Mouse (Mus musculus): Measurements from ENCODE around the gene Majin. TPM values are rescaled to one million over a fixed set of nuclear protein-coding genes. Genes with fewer than 3 reads are reported as not detected.

Gene Majin
- total RNA-seq, 2 experiments from 2014 or later: not detected

DNA sequence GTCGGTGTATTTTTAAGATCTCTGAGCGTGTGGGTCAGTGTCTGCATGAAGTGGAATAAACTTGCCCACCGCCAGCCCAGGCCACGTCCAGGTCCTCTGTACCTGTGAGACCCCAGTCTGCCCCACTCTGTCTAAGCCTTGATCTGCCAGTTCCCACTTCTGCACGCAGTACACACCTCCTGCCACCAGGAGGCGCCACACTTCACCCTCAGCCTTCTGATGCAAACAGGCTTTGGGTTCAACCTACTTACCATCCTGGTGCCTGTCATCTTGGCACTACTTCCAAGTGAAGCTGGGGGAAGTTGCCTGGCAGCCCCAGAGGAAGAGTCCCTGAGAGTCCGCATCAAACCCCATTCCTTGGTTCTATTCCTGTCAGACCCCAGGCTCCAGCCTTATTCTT, 78.0 kb downstream of the Majin start:
- peak in 1 of 2 experiments; percentile 73 for DNase-seq (ENCODE audit: low spot score in 2 of 2)

DNA sequence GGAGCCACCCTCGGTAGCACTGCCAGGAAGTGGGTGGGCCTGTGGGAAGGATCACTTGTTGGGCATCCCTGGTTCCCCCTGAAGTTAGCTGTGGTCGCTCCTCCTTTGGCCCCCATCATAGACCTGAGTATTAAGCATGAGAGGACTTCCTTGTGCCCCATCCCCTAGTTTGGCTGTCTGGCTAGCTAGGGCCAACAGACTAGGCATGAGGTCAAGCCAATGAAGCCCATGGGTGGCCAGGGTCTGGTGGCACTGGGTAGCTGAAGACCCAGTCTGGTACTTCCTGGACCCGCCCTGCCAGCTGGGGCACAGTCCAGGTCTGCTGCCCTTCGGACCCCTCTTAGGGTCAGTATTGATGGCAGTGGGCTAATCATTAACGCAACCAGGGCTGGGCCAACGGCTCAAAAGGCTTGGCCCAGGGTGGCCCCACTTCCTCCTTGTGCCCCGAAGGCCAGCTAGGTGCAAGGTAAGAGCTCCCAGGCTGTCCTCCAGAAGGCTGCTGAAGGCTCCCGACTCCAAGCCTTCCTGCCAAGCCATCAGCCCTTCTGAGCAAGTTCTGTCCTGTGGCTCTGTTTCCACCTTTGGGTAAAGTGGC, 78.7 kb downstream of the Majin start:
- DNase-seq (ENCODE audit: low spot score in 2 of 2): no peak

DNA sequence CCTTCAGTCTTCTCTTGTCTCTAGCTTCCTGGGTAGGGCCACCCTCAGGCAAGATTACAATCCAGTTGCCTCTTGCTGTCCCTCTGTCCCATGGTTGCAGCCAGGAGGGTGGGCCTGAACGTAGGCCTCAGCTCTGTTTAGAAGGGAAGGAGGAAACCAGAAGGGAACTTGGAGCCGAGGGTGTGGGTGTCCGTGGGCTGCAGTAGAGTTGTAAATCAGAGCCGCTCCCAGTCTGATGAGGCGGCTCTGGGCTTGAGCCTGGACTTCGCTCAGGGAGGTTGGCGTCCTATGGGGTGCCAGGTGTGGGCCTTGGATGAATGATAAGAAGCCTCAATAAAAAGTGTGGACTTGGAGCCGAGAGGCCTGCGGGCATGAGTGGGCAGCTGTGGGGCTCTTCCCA, 80.0 kb downstream of the Majin start:
- no peak for DNase-seq (ENCODE audit: low spot score in 2 of 2)

GRCm38 (mm10) chr19:6264945-6265344, 80.8 kb downstream of the Majin start:
- DNase-seq (ENCODE audit: low spot score in 2 of 2): no peak

- DNase-seq (ENCODE audit: low spot score in 2 of 2): no peak
Measured at GRCm38 (mm10) chr19:6265727-6266182, 81.6 kb downstream of the Majin start.

DNA sequence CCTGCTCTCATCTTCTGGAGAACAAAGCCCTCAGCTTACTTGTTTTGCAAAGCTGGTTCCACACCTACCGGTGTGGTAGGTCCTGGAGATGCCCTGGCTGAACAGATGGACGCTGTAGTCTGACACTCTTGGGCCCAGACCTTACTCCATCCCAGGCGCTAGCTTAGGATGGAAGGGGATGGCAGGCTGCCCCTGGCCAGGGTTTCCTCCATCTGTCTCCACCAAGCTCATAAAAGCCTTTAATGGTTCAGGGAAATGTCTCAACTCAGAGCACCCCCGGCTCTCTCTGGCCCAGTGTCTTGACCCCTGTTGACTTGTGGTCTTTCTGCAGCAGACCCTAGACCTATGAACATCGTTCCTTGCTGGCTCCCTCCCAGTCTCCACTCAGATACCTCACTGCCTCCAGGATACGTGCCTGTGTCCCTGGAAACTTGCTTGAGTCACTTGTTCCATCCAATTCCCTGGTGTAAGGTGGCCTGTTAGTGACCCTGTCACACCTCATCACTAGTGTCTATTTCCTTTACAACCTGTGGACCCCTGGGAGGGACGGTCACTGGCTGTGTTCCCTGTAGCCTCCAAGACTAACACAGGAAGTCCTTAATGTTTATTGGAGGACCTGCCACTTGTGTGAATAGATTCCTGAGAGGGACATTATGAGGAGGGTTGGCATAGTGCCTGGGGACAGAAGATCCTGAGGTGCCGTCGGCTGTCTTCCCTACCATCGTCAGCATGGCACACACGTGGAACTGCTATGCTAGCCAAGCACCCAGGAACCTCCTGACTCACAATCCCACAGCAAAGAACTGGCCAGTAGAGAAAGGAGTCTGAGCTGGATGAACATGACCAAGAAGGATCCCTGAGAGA, 83.3 kb downstream of the Majin start:
- no peak for DNase-seq (ENCODE audit: low spot score in 2 of 2)

- DNase-seq (ENCODE audit: low spot score in 2 of 2): peak; percentile 59 to 89
Measured at GRCm38 (mm10) chr19:6268170-6268528, 84.0 kb downstream of the Majin start.

DNA sequence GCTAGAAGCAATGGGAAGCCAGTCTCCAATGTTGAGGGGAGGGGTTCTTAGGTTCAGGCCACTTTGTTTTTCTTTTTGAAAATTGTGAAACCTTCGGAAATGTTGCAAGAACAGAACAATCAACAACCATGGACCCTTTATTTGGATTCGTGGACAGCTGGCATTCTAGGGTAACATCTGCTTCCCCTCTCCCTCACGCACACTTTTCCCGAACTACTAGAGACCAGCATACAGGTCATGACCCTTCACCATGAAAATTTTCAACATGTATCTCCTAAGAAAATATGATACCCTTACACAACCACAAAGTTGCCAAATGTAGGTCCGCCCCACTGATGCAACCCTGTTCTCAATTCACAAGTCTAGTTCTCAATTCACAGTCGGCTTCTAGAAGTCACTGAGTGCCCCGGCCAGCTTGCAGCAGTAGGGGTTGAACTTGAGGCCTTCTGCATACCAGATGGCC, 84.5 kb downstream of the Majin start:
- DNase-seq (ENCODE audit: low spot score in 2 of 2): no peak

DNA sequence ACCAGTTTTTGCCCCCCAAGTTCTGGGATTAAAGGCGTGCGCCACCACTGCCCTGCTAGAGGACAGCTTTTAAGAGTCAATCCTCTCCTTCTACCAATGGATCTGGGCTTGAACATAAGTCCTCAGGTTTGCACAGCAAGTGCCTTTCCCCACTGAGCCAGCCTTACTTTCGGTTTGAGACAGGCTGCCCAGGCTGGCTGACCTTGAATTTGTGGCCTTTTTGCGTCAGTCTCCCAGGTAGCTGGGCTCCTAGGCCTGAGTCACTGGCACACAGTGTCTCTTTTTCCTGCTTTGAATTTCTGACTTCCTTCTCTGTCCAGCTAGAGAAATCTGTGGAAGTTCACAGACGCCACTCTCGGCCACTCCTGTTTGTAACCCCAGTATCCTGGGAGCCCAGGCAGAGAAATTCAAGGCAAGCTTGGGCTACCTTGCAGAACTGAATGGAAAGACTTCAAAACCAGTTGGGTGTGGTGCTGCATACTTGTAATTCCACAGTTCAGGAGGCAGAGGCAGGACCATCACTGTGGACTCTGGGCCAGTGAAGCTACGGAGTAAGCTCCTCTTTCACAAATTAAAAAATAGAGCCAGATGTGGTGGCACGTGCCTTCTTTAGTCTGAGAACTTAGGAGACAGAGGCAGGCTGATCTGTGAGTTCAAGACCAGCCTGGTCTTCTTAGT, 85.7 kb downstream of the Majin start:
- no peak for DNase-seq (ENCODE audit: low spot score in 2 of 2)

- no peak for DNase-seq (ENCODE audit: low spot score in 2 of 2)
Measured at GRCm38 (mm10) chr19:6270661-6271060, 86.5 kb downstream of the Majin start.

- no peak for DNase-seq (ENCODE audit: low spot score in 2 of 2)
Measured at GRCm38 (mm10) chr19:6271206-6271605, 87.0 kb downstream of the Majin start.

GRCm38 (mm10) chr19:6272053-6272452, 87.9 kb downstream of the Majin start:
- DNase-seq (ENCODE audit: low spot score in 2 of 2): no peak

GRCm38 (mm10) chr19:6272738-6273137, 88.5 kb downstream of the Majin start:
- peak in 1 of 2 experiments; percentile 77 for DNase-seq (ENCODE audit: low spot score in 2 of 2)

GRCm38 (mm10) chr19:6273592-6273991, 89.4 kb downstream of the Majin start:
- no peak for DNase-seq (ENCODE audit: low spot score in 2 of 2)

Small RNA genes within 50 kb of the gene (microRNA-seq; reads per million reads assigned to microRNA genes)
- 16.8 to 22.2 reads per million in 2 experiments for gene Mir192
- 27.4 to 46.6 reads per million in 2 experiments for gene Mir194-2

Other genes starting within 250 kb of the Majin start
- 1 to 10 TPM; 5.0 to 5.9 TPM for gene Pola2, start 220.2 kb upstream of the Majin start, total RNA-seq (2021)
- gene Slc22a20, start 198.2 kb upstream of the Majin start, total RNA-seq (2021): not detected
- 10 to 100 TPM; 23.2 to 24.8 TPM for gene Capn1, start 168.5 kb upstream of the Majin start, total RNA-seq (2021)
- gene Syvn1, start 137.8 kb upstream of the Majin start, total RNA-seq (2021): 10 to 100 TPM; 43.4 to 44.5 TPM
- gene Mrpl49, start 126.6 kb upstream of the Majin start, total RNA-seq (2021): 10 to 100 TPM; 48.0 to 52.0 TPM
- gene Fau, start 126.5 kb upstream of the Majin start, total RNA-seq (2021): 100 to 1,000 TPM; 769 to 789 TPM
- 10 to 100 TPM; 34.6 to 36.2 TPM for gene Znhit2, start 123.2 kb upstream of the Majin start, total RNA-seq (2021)
- 10 to 100 TPM; 22.4 to 24.4 TPM for gene Tm7sf2, start 116.0 kb upstream of the Majin start, total RNA-seq (2021)
- 10 to 100 TPM; 93.7 to 94.4 TPM for gene Vps51, start 107.2 kb upstream of the Majin start, total RNA-seq (2021)
- gene Tmem262, start 104.4 kb upstream of the Majin start, total RNA-seq (2021): not detected
- gene Gm28374, start 102.1 kb upstream of the Majin start, total RNA-seq (2021): 1 to 10 TPM in 1 of 2 experiments, under 1 TPM in 1; 0.91 to 1.3 TPM
- gene Zfpl1, start 99.4 kb upstream of the Majin start, total RNA-seq (2021): 10 to 100 TPM; 36.6 to 42.0 TPM
- gene Cdca5, start 99.4 kb upstream of the Majin start, total RNA-seq (2021): not detected
- not detected for gene AC131692.1, start 90.0 kb upstream of the Majin start, total RNA-seq (2021)
- under 1 TPM in 1 of 2 experiments, not detected in 1; 0.12 TPM for gene Naaladl1, start 78.6 kb upstream of the Majin start, total RNA-seq (2021)
- gene Sac3d1, start 65.7 kb upstream of the Majin start, total RNA-seq (2021): 10 to 100 TPM; 15.5 to 15.6 TPM
- gene Snx15, start 56.1 kb upstream of the Majin start, total RNA-seq (2021): 10 to 100 TPM; 37.6 to 45.1 TPM
- under 1 TPM; 0.59 to 0.89 TPM for gene Batf2, start 43.4 kb upstream of the Majin start, total RNA-seq (2021)
- gene Arl2, start 42.8 kb upstream of the Majin start, total RNA-seq (2021): 10 to 100 TPM; 83.2 to 84.8 TPM
- not detected for gene Gpha2, start 42.0 kb downstream of the Majin start, total RNA-seq (2021)
- 100 to 1,000 TPM; 133 TPM for gene Ppp2r5b, start 51.5 kb downstream of the Majin start, total RNA-seq (2021)
- 10 to 100 TPM; 34.0 to 34.2 TPM for gene Atg2a, start 57.3 kb downstream of the Majin start, total RNA-seq (2021)
- gene Ehd1, start 92.3 kb downstream of the Majin start, total RNA-seq (2021): 10 to 100 TPM; 86.6 to 88.0 TPM
- 1 to 10 TPM; 4.8 to 5.6 TPM for gene Cdc42bpg, start 122.1 kb downstream of the Majin start, total RNA-seq (2021)
- gene Men1, start 150.6 kb downstream of the Majin start, total RNA-seq (2021): 10 to 100 TPM; 63.0 to 71.3 TPM
- 10 to 100 TPM; 82.2 to 89.6 TPM for gene Map4k2, start 156.7 kb downstream of the Majin start, total RNA-seq (2021)
- 100 to 1,000 TPM; 196 to 207 TPM for gene Sf1, start 179.3 kb downstream of the Majin start, total RNA-seq (2021)
- 10 to 100 TPM; 26.4 to 27.2 TPM for gene Pygm, start 200.0 kb downstream of the Majin start, total RNA-seq (2021)
- gene Rasgrp2, start 215.0 kb downstream of the Majin start, total RNA-seq (2021): 10 to 100 TPM; 29.4 to 32.4 TPM
- 100 to 1,000 TPM; 415 to 436 TPM for gene Nrxn2, start 234.3 kb downstream of the Majin start, total RNA-seq (2021)